In the genomic region with DNA sequence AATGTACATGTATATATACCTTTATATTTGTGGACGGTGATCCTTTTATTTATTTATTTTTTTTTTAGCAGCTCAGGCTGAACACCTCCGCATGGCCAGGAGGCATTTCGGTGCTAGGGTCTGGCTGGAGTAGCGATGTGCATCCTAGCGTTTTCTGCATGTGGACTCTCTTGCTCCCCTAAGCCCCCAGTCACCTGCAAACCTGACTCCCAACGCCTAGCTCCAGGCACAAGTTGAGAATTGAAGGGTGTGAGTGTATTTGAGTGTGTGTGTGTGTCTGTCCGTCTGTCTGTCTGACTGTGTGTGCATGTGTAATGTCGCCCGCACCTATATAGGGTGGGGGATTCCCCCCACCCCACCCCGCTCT, we compare ENCODE assay signal across 23 mouse cellular contexts. TPM values are rescaled to one million over a fixed set of nuclear protein-coding genes. Genes with fewer than 3 reads are reported as not detected.
DNase-seq lines count a peak whose midpoint lies in the region; ATAC-seq lines count a peak whose summit lies in the region.
"Had no signal": no experiment of that assay in that cellular context is flagged by ENCODE, and none has a peak within 500 bp of the region (broad histone marks: within the 10 kb centered on the region; RNA-seq: fewer than 3 reads in every experiment).

No protein-coding gene starts in this region.

- no peaks in the 10 kb centered on the region for H3K4me1 ChIP-seq in hindbrain, embryonic 15.5 days (replicated peaks)
- no peaks in the 10 kb centered on the region for H3K4me1 ChIP-seq in hindbrain, embryonic 13.5 days (replicated peaks)
- peaks cover 5% of the 10 kb centered on the region for H3K4me1 ChIP-seq in embryonic facial prominence, embryonic 10.5 days
- peaks cover 4% of the 10 kb centered on the region; the same call in 1 of the 2 replicates for H3K4me1 ChIP-seq in midbrain, embryonic 11.5 days (ENCODE audit: control insufficient read depth, insufficient read depth, low read length)
- H3K4me1 ChIP-seq: heart, embryonic 13.5 days; kidney, embryonic 15.5 days had no signal

- peaks cover 96% of the 10 kb centered on the region for H3K27me3 ChIP-seq in hindbrain, embryonic 15.5 days
- H3K27me3 ChIP-seq in hindbrain, embryonic 13.5 days, result peaks cover 100% of the 10 kb centered on the region
- peaks cover 99% of the 10 kb centered on the region for H3K27me3 ChIP-seq in embryonic facial prominence, embryonic 10.5 days (replicated peaks; ENCODE audit: low read depth, poor library complexity, severe bottlenecking)
- H3K27me3 ChIP-seq in midbrain, embryonic 11.5 days (ENCODE audit: control insufficient read depth, insufficient read depth, low read length), result peaks cover 90% of the 10 kb centered on the region

- no peak overlapping the region for H3K9ac ChIP-seq in hindbrain, embryonic 15.5 days
- H3K9ac ChIP-seq in hindbrain, embryonic 13.5 days, result no peak overlapping the region
- peak overlapping the region; percentile 51; the same call in 1 of the 2 replicates for H3K9ac ChIP-seq in midbrain, embryonic 11.5 days (ENCODE audit: low read length)
- H3K9ac ChIP-seq: heart, embryonic 13.5 days; kidney, embryonic 15.5 days had no signal

- H3K4me2 ChIP-seq in hindbrain, embryonic 15.5 days, result no peak overlapping the region
- H3K4me2 ChIP-seq in hindbrain, embryonic 13.5 days, result no peak overlapping the region
- H3K4me2 ChIP-seq in midbrain, embryonic 11.5 days, result peak overlapping the region; percentile 38
- H3K4me2 ChIP-seq: heart, embryonic 13.5 days; kidney, embryonic 15.5 days had no signal

- H3K9me3 ChIP-seq in hindbrain, embryonic 15.5 days, result no peaks in the 10 kb centered on the region
- H3K9me3 ChIP-seq in hindbrain, embryonic 13.5 days, result no peaks in the 10 kb centered on the region
- H3K9me3 ChIP-seq in embryonic facial prominence, embryonic 10.5 days, result no peaks in the 10 kb centered on the region
- no peaks in the 10 kb centered on the region for H3K9me3 ChIP-seq in midbrain, embryonic 11.5 days (ENCODE audit: control insufficient read depth, low read length)
- H3K9me3 ChIP-seq: heart, embryonic 13.5 days; kidney, embryonic 15.5 days had no signal

- no peaks in the 10 kb centered on the region for H3K36me3 ChIP-seq in hindbrain, embryonic 15.5 days
- H3K36me3 ChIP-seq in hindbrain, embryonic 13.5 days, result no peaks in the 10 kb centered on the region
- H3K36me3 ChIP-seq in embryonic facial prominence, embryonic 10.5 days (replicated peaks), result no peaks in the 10 kb centered on the region
- H3K36me3 ChIP-seq in midbrain, embryonic 11.5 days (ENCODE audit: control insufficient read depth, insufficient read depth, low read length), result no peaks in the 10 kb centered on the region
- H3K36me3 ChIP-seq: heart, embryonic 13.5 days; kidney, embryonic 15.5 days had no signal

- H3K4me3 ChIP-seq in hindbrain, embryonic 15.5 days, result 0 out of 2 replicates have a peak overlapping the region, but pooled peaks have one; percentile 0
- H3K4me3 ChIP-seq in hindbrain, embryonic 13.5 days, result no peak overlapping the region
- no peak overlapping the region; the same call in 1 of the 2 replicates for H3K4me3 ChIP-seq in embryonic facial prominence, embryonic 10.5 days
- H3K4me3 ChIP-seq in midbrain, embryonic 11.5 days (ENCODE audit: low read depth, low read length), result peak overlapping the region; percentile 36
- H3K4me3 ChIP-seq: gastrocnemius, adult 2 months; heart, embryonic 13.5 days; kidney, embryonic 15.5 days had no signal

- DNase-seq in embryonic facial prominence, embryonic 10.5 days (ENCODE audit: low spot score), result peak; percentile 29
- peak; percentile 92 for DNase-seq in midbrain, embryonic 11.5 days (ENCODE audit: low spot score, missing footprints)
- no peak for DNase-seq in adrenal gland, adult 8-10 months
- no peak for DNase-seq in lung, postnatal 4 days
- no peak for DNase-seq in layer of hippocampus, adult 11-12 months (ENCODE audit: low spot score)
- DNase-seq: adrenal gland, adult 2 months; cerebellum, adult 11 months; cerebellum, postnatal 25 days; gastrocnemius, adult 2 months; heart, postnatal 36 days; layer of hippocampus, postnatal 36 days; lung, adult 18-20 months had no signal

- 1% methylated on average over 10 of the region's 10 CpGs for WGBS in hindbrain, embryonic 15.5 days
- WGBS in hindbrain, embryonic 13.5 days, result under 1% methylated on average over 10 of the region's 10 CpGs
- WGBS in embryonic facial prominence, embryonic 10.5 days, result under 1% methylated on average over 10 of the region's 10 CpGs
- 3% methylated on average over 10 of the region's 10 CpGs for WGBS in midbrain, embryonic 11.5 days

- H3K27ac ChIP-seq in hindbrain, embryonic 15.5 days (replicated peaks), result no peak overlapping the region
- H3K27ac ChIP-seq in hindbrain, embryonic 13.5 days, result no peak overlapping the region
- no peak overlapping the region for H3K27ac ChIP-seq in embryonic facial prominence, embryonic 10.5 days (replicated peaks)
- peak overlapping the region; percentile 58 for H3K27ac ChIP-seq in midbrain, embryonic 11.5 days (ENCODE audit: low read depth, low read length)
- H3K27ac ChIP-seq: gastrocnemius, adult 2 months; heart, embryonic 13.5 days; kidney, embryonic 15.5 days had no signal

- peak; percentile 15; the same call in 1 of the 2 replicates for ATAC-seq in hindbrain, embryonic 15.5 days (ENCODE audit: low FRiP score, low read depth)
- ATAC-seq in hindbrain, embryonic 13.5 days (ENCODE audit: low FRiP score), result no peak
- peak; percentile 4; the same call in 1 of the 2 replicates for ATAC-seq in midbrain, embryonic 11.5 days (ENCODE audit: low FRiP score)
- ATAC-seq: intestine, embryonic 16.5 days had no signal

RNA-seq across cellular contexts. Expression of gene Tfap2d, which starts 0.9 kb away (rescaled TPM):
- 2.7 and 30.0 TPM in 2 replicates for polyA plus RNA-seq in hindbrain, embryonic 15.5 days (2015; fragmentation: Nextera tagmentation; extraction: Ambion mirVana)
- 2.1 and 4.8 TPM in 2 replicates for polyA plus RNA-seq in hindbrain, embryonic 13.5 days (2015; fragmentation: Nextera tagmentation; extraction: Ambion mirVana)
- polyA plus RNA-seq in embryonic facial prominence, embryonic 10.5 days (2016; fragmentation: Nextera tagmentation; extraction: Ambion mirVana), result 0.34 TPM in 1 of 2 replicates, not detected in the other
- polyA plus RNA-seq in midbrain, embryonic 11.5 days (2014; fragmentation: Nextera tagmentation; extraction: Ambion mirVana), result 20.1 and 28.1 TPM in 2 replicates
- not detected for total RNA-seq in adrenal gland, adult 8-10 months (2022)
- total RNA-seq: adrenal gland, adult 2 months; gastrocnemius, adult 2 months; granulocyte monocyte progenitor cell, adult 5-6 weeks; heart, postnatal 36 days; layer of hippocampus, adult 18-20 months; layer of hippocampus, postnatal 36 days; liver, adult 2 months; MEL had no signal
- polyA plus RNA-seq: adrenal gland, adult 2 months; embryonic facial prominence, embryonic 14.5 days; heart, embryonic 13.5 days; intestine, embryonic 16.5 days; kidney, embryonic 15.5 days; neural tube, embryonic 11.5 days had no signal

Comparison
In these comparisons a context has a peak if more than half of its experiments do, and no peak if none do; other contexts are left out.
1. H3K4me3 ChIP-seq: peak in hindbrain, embryonic 15.5 days (single experiment) and midbrain, embryonic 11.5 days (single experiment); none in hindbrain, embryonic 13.5 days (single experiment) and embryonic facial prominence, embryonic 10.5 days (single experiment).
2. DNase-seq: peak in embryonic facial prominence, embryonic 10.5 days (single experiment) and midbrain, embryonic 11.5 days (single experiment); none in adrenal gland, adult 8-10 months (single experiment), lung, postnatal 4 days (0 of 2) and layer of hippocampus, adult 11-12 months (single experiment).